Mouse (Mus musculus) B cell, adult (primary cell): ENCODE measurements around the gene Krt1. TPM values are rescaled to one million over a fixed set of nuclear protein-coding genes. Genes with fewer than 3 reads are reported as not detected.

ENCODE experiments used
- total RNA-seq: library from RNA; stranded (reverse); gene quantifications from 4 replicates; pipeline ENCODE4 v1.2.4, GENCODE M21; 2023; ENCODE audit not compliant: inconsistent age

Krt1 gene
- not detected in 4 replicates for total RNA-seq

GRCm38 (mm10) chr15:101850694-101851093, at the start of gene Krt1:
TSS of gene Krt1 (minus strand) at chr15:101850794.

GRCm38 (mm10) chr15:101892820-101893219, 42.2 kb upstream of the Krt1 start, which contains the start of gene Krt76:
TSS of gene Krt76 (minus strand) at chr15:101892920.

DNA sequence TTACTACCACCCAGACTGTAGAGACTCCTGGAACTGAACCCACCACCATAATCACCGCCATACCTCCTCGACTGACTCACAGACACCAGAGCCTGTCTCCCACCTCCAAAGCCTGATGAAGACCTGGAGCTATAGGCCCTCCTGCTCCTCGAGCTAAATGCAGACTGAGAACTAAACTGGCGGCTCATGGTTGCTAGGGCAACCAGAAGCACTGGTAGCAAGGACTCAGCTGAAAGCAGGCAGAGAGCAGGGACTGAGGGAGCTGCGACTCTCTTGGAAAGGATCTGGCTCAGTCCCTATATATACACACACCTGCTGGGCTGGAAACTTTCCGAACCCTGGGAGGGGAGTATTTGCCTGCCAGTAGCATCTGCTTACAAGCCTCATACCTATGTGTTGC, 18.8 kb upstream of the Krt1 start, which contains the start of gene Krt77:
Krt77 (minus strand) TSS at position 275 of the 400 bp plus-strand sequence.

GRCm38 (mm10) chr15:101817875-101818274, 32.7 kb downstream of the Krt1 start, which contains the start of gene Krt2:
TSS of gene Krt2 (minus strand) at chr15:101818169.

GRCm38 (mm10) chr15:101802296-101802835, 48.2 kb downstream of the Krt1 start, which contains the start of gene Krt73:
TSS of gene Krt73 (minus strand) at chr15:101802346.

Other genes with a start within 250 kb of the Krt1 start
- gene Gm5414, start 222.6 kb downstream of the Krt1 start, total RNA-seq: not detected in 4 replicates
- gene Gm5478, start 203.4 kb downstream of the Krt1 start, total RNA-seq: not detected in 4 replicates
- gene Krt6b, start 170.5 kb downstream of the Krt1 start, total RNA-seq: not detected in 4 replicates
- gene Krt6a, start 156.5 kb downstream of the Krt1 start, total RNA-seq: not detected in 4 replicates
- gene Krt5, start 137.9 kb downstream of the Krt1 start, total RNA-seq: not detected in 4 replicates
- gene Krt71, start 107.7 kb downstream of the Krt1 start, total RNA-seq: not detected in 4 replicates
- gene Krt72, start 64.3 kb downstream of the Krt1 start, total RNA-seq: not detected in 4 replicates
- gene Krt73, start 48.4 kb downstream of the Krt1 start, total RNA-seq: not detected in 4 replicates
- not detected in 4 replicates for gene Krt2, start 32.6 kb downstream of the Krt1 start, total RNA-seq
- not detected in 4 replicates for gene Krt77, start 18.9 kb upstream of the Krt1 start, total RNA-seq
- gene Krt76, start 42.1 kb upstream of the Krt1 start, total RNA-seq: not detected in 4 replicates
- gene Krt4, start 73.9 kb upstream of the Krt1 start, total RNA-seq: not detected in 4 replicates
- not detected in 4 replicates for gene Krt79, start 89.5 kb upstream of the Krt1 start, total RNA-seq
- not detected in 4 replicates for gene Krt78, start 103.5 kb upstream of the Krt1 start, total RNA-seq
- gene Krt8, start 153.7 kb upstream of the Krt1 start, total RNA-seq: not detected in 4 replicates
- gene Krt18, start 177.4 kb upstream of the Krt1 start, total RNA-seq: 0.48 TPM in 1 of 4 replicates, not detected in the others
- gene Eif4b, start 223.0 kb upstream of the Krt1 start, total RNA-seq: 229 to 248 TPM (median 239 TPM) in 4 replicates
- gene Tns2, start 249.6 kb upstream of the Krt1 start, total RNA-seq: 0.32 to 1.5 TPM (median 0.75 TPM) in 4 replicates